Mouse (Mus musculus) heart, postnatal 14 days (tissue): ENCODE results near the gene Smtn. TPM values are rescaled to one million over a fixed set of nuclear protein-coding genes. Genes with fewer than 3 reads are reported as not detected.

Experiments used
- DNase-seq, 2 experiments: peaks; one replicate each; pipeline ENCODE4 v3.0.0; 2021 to 2022
- intact Hi-C: fragments of 180-260 bp; cut with DNase I; formaldehyde crosslinking; loops from one replicate; pipeline ENCODE4 v1.15.1; 2025
- total RNA-seq, 2 experiments: library from RNA; stranded (reverse); gene quantifications; 2 replicates each; pipeline ENCODE4 v1.2.3; 2021

Gene Smtn
- total RNA-seq, 2 experiments from 2014 or later = 196 to 205 TPM

DNA sequence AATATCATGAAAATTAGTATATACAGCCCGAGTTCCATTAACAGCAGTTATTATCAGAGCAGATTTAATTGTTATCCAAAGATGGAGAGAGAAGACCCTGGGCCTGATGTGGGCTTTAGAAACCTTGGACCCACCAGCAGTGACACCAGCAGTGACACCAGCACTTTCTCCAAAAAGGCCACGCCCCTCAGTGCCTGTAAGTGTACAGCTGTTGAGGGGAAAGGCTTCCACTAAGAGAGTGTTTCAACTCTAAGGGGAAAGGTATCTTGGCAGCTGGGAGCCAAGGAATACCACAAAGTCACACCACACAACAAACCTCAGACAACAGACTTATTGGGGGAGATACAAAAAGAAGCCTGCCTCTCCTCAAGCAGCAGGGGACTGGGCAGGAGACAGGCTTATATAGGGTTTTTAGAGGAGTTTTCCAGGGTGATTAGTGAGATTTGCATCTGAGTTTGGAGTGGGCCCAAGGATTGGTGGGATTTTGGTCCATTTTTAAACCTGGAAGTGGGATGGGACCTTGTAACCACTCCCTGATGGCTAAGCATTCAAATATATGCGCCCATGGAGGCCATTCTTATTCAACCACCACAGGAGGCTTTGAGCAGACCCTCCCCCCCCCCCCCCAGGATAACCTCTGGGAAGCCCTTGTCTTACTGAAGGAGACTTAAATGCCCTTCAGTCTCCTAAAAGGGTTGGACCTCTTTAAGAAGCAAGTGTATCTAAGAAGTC is 8.3 kb upstream of the Smtn start:
- intact Hi-C loops = no loop called here
- DNase-seq = no peak

DNA sequence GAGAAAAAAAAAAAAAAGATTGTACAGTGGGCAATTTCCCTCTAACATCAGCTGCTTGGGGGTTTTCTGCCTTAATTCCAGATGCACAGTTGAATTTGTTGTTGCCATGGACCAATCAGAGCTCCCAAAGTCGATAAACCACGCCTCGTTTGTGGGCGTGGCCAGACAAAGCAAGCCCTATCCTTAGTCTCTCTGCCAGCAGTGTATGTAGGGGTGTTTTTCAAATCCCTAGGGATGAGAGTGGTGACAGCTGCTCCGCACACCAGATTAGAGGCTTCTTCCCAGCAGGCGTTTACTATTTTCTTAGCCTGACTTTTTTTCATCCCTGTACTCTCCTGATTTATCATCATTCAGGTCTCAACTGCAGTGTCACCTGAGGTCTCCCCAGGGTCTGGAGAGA is 7.6 kb upstream of the Smtn start:
- intact Hi-C loops = no loop called here
- peak; percentile 33 to 57 for DNase-seq

DNA sequence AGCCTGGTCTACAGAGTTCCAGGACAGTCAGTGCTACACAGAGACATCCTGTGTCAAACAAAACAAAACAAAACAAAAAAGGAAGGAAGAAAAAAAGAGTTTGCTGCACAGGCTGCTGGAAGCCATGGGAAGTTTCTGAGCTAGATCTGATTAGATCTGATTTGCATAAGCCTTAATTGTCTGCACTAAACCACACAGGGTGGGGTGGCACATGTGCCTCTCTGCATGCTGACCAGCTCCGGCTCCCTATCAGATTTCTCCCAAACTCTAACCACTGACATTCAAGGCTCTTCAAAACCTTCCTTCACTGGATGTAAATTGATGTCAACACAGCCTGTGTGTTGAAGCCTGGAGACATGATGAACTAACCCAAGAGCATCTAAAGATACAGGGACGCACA is 6.6 kb upstream of the Smtn start:
- intact Hi-C loops = no loop called here
- DNase-seq = no peak

DNA sequence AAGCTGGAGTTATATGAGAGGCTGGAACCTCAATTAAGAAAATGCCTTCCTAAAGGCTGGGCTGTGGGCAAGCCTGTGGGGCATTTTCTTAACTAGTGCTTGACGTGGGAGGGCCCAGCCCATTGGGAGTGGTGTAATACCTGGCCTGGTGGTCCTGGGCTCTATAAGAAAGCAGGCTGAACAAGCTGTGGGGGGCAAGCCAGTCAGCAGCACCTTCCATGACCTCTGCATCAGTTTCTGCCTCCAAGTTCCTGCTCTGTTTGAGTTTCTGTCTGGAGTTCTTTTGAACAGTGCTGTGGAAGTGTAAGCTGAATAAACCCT is 5.8 kb upstream of the Smtn start:
- intact Hi-C loops = no loop called here
- no peak for DNase-seq

DNA sequence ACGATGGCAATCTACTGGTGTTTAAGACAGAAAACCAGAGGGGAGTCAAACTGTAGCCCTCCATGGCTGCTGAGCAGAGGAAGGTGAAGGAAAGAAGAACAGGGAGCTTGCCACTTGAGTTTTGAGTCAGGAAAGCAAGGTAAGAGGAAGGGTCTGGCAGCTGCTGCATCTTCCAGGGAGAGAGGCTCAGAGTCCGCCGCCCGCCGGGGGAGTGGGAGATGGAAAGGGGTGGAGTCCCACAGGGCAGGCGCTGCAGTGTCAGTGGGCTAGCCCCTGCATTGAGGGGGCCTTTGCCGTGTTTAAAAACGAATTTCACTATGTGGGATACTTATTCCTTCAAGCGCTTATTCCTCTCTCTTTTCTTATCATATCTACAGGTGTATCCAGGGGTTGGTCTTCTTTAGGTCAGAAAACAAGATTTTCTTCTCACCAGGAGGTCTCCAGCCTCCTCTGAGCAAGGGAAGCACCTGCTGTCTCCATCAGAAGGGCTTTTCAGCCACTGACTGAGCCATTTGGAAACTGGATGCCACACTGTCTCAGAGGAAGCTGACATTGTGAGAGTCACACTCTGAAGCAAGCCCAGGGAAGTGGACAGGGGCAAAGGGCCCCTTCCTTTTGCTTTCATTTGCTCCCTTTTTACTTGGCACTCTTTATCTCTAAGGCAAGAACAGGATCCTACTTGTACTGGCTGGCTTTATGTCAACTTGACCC is 5.3 kb upstream of the Smtn start:
- intact Hi-C loops = no loop called here

DNA sequence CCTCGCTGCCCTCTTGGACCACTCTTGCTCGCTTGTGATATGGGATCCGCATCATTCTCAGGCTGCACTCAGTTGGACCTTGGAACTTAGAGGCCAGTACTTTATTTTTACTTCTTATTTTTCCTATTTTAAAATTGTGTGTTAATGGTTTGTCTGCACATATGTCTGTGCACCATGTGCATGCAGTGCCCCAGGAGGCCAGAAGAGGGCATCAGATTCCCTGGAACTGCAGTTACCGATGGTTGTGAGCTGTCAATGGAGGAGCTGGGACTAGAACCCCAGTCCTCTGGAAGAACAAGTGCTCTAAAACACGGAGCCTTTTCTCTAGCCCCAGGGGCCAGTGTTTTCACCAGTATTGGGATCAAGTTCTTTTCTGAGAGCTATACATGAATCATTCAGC is 4.0 kb upstream of the Smtn start:
- intact Hi-C loops = no loop called here
- DNase-seq = no peak

More for the DNA sequence above, 5.3 kb upstream of the Smtn start:
- DNase-seq = no peak

DNA sequence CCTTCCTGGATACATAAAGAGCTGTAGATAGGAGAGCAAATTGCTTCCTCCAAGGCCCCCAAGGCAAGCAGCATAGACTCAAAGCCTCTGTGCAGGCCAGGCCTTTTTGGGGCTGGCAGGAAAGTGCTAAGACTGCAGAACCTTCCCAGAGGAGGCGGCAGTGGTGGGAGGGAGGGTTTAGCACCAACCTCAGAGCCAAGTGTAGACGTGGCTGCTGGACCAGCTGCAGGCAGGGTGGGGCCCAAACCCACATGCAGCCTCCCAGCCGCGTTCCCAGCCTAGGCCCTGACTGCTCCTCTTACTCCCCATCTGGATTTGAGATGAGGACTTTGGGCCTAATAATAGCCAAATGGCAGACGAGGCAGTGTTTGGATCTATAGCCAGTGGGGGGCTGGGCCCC is 2.6 kb upstream of the Smtn start:
- peak; percentile 80 to 85 for DNase-seq
- intact Hi-C loops = no loop called here

DNA sequence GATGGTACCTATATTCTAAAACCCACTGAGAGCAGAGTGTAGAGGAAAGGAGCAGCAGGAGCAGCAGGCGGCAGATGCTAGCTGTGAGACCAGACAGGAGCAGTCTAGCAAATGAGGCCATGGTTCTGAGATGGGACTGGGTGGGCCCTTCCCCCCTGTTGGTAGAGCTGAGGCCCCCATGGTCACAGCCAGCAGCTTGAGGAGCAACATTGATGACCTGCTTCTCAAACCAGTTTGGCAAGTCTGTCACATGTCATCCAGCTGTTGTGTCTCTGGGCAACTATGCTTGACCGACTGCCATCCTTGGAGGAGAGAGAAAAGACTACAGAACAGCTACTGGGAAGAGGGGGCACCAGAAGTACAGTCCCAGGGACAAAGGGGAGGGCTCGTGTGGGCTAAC is 1.5 kb upstream of the Smtn start:
- no peak for DNase-seq

DNA sequence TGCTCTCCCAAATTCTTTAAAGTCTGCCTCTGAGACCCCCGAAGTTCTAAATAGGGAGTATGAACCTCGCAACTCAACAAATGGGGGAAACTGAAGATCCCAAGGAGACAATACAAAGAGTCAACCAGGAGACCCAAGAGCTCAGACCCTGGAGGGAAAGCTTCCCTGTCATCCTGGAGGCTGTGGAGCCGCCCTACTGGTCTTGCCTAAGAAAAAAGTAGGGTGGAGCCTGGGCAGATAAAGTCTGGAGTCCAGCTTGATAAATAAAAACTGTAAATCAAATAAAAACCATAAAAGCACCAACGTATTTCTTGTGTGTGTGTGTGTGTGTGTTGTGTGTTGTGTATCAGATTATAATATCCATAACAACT is 601 bp downstream of the Smtn start:
- intact Hi-C loops = loop anchor here (5.0 kb wide), 2 partner anchors 32 to 107 kb away; partner anchors contain the start of gene Morc2a
- DNase-seq = no peak

More for the DNA sequence above, 1.5 kb upstream of the Smtn start:
- intact Hi-C loops = no loop called here

DNA sequence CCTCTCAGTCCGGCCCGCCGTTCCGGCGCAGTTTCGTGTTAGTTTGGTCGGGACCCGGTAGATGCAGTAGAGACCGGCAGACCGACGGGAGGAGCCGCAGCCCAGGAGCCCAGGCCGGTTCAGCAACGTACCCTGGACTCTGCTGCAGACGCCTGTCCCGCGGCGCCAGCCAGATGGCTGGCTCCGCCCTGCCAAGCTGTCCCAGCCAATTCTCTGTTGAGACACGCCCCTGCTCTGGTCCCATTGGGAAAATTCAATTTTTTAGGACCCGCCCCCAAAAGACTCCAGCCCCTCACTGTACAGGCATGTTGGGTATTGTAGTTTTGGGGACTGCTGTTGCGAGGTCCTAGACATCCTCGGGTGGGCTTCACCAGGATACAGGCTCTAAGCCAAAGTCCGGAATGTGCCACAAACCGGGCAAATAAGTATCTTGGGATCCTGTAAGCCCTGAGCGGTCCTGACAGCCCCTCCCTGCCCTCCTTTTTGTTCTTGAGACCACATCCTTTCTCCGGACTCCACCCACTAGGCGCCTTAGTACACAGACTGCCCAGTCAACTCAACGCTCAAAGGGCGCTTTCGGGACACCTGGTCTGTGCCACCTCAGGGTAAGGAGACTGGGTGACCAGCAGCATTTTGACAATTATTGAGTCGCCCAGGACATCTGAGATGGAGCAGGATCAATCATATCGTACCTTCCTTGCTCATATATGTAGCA is 1.1 kb downstream of the Smtn start:
- intact Hi-C loops = loop anchor here (5.0 kb wide), 2 partner anchors 33 to 108 kb away; partner anchors contain the start of gene Morc2a
- peak; percentile 91 to 94 for DNase-seq

DNA sequence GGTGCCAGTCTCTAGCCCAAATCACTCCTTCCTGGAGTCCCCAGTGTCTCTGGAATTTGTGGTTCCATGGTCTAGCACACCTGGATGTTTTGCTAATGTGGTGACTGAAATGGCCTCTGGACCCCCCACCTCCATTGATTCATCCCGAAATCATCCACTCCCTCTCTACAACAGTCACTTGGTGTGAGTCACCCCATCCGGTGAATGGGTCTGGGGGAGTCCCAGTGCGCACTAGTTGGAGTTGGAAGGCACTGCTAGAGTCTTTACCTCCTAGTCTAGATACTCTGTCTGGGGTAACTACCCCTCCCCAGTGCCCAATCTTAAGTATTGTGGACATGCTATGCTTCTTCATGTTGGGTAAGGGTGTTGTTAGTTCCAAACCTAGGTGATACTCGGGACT is 2.1 kb downstream of the Smtn start:
- intact Hi-C loops = loop anchor here (5.0 kb wide), 2 partner anchors 34 to 109 kb away; partner anchors contain the start of gene Morc2a
- no peak for DNase-seq

DNA sequence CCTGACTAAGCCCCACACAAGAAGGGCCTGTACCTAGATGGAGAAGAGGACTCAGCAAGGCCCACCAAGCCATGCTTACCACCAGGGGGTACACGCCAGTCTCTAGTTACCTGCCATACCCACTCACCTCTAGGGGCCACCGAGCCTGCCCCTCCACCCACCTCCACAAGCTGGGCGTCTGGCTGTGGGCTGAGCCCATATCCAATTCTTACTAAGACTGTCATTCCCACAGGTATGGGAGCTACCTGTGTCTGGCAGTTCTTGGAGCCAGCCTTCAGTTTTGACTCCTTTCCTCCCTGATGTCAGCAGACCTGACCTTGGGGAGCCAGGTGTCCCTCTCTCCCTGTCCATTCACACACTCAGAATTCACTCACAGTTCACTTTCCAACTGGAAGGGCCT is 2.7 kb downstream of the Smtn start:
- intact Hi-C loops = loop anchor here (5.0 kb wide), 2 partner anchors 35 to 110 kb away; partner anchors contain the start of gene Morc2a
- no peak for DNase-seq

DNA sequence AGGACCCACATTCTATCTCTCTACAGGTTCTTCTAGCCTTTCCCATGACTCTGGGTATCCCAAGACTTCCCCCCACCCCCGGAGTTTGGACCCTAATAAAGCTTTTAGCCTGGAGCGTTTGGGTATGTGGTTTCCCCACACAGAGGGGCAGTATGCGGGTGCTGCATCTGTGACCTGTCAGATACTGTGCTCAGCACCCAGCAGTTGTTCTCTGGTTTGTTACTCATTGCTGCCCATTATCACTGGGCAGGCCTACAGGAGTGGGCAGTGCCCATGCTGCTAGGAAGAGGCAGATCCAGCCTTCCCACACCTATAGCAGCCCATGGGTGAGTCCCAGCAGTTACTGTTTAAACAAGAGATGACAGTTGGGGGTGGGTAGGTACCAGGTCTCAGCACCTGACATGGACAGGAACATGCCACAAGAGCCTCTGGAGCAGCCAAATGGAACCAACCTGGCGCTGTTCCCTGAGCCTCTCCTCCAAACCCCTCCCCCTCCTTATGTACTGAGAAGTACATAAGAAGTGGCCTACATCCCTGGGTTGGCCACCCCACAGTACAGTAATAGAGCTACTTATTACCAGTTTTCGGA is 3.6 kb downstream of the Smtn start:
- DNase-seq = no peak
- intact Hi-C loops = loop anchor here (5.0 kb wide), 2 partner anchors 35 to 110 kb away; partner anchors contain the start of gene Morc2a

DNA sequence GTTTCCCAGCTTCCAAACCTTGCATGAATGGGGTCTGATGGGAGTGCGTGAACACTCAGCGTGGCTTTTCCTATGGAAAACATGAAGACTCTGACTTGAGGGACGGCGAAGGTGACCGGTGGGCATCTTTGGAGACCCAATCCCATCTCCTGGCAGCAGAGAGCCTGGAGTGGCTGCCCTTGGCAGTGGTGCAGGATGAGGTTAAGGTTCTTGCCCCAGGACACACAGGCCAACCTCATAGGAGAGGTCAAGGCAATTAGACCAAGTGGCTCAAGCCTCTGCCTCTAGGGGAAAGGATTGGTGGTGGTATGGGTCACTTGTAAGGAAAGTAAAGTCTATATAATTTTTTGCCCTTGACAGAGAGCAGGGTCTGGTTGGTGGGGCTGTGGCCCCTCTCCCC is 4.3 kb downstream of the Smtn start:
- intact Hi-C loops = loop anchor here (5.0 kb wide), 2 partner anchors 36 to 111 kb away; partner anchors contain the start of gene Morc2a
- DNase-seq = no peak

DNA sequence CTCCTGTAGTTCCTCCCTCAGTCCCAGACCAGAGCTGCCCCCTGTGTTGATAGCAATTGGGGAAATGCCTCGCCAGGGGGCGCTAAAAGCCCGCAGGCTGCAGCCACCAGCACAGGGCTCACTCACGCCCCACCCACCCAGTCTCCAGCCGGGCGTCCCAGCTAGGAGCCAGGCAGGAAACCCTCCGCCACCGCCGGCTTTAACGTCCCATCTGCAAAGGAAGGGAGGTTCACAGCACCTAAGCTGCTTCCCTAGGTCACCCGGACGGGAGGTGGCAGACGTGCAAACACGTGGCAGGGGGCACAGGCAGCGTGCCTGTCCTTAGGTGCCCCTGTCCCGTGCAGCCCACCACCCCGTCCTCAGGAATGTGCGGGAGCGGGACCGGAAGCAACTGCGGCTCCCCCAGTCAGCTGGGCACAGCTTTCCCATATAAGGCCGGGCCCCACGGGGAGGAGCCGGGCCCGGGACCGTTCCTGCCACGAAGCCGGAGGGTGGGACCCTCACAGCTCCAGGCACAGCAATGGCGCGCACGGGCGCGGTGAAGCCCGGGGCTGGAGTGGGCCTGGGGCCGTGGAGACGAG is 4.9 kb downstream of the Smtn start:
- intact Hi-C loops = loop anchor here (1.0 to 5.0 kb wide), 5 partner anchors 37 to 112 kb away; partner anchors contain the start of gene Morc2a
- peak; percentile 98 for DNase-seq

DNA sequence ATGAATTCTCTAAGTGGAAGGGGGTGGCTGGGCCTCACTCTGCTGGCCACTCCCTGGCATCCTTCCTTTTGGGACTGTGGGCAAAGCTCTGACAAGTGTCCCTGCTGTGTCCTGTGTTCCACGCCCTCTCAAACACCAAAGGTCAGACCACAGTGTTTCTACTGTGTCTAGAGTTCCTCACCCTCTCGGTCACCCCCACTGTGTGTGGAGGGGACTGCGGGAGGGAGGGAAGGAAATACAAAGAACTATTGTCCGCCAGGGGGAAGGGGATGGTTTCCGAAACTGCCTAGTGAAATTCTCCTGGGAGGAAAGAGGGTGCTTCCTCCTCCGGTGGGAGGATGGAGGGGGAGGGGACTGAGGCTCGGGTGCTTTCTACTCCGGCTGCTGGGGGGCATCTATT is 5.5 kb downstream of the Smtn start:
- DNase-seq = peak in 1 of 2 experiments; percentile 55
- intact Hi-C loops = loop anchor here (1.0 to 5.0 kb wide), 6 partner anchors 37 to 252 kb away; partner anchors contain the start of gene Morc2a

DNA sequence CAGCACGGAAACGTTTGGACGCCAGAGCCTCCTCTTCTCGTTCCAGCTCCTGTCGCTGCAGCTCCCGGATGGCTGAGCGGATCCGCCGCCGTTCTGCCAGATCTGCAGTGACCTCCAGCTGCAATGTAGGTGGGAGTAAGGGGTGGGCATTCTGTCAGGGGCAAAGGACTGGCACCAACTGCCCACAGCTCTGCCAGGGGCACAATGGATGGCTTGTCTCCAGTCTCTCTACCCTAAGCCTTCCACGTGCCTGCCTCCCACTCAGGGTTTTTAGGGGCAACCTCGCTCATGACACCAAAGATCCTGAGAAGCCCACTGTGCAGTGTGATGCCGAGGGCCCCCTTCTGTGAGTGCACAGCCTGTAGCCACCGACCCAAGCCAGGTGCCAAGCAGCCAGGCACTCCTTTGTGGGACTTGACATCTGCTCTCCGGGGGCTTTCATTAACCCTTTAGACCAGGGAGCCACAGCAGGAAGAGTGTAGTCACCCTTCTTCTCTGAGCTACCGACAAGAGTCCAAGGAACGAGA is 6.9 kb downstream of the Smtn start:
- DNase-seq = no peak
- intact Hi-C loops = loop anchor here (5.0 kb wide), 1 partner anchor 254 kb away; no protein-coding TSS in a partner anchor

DNA sequence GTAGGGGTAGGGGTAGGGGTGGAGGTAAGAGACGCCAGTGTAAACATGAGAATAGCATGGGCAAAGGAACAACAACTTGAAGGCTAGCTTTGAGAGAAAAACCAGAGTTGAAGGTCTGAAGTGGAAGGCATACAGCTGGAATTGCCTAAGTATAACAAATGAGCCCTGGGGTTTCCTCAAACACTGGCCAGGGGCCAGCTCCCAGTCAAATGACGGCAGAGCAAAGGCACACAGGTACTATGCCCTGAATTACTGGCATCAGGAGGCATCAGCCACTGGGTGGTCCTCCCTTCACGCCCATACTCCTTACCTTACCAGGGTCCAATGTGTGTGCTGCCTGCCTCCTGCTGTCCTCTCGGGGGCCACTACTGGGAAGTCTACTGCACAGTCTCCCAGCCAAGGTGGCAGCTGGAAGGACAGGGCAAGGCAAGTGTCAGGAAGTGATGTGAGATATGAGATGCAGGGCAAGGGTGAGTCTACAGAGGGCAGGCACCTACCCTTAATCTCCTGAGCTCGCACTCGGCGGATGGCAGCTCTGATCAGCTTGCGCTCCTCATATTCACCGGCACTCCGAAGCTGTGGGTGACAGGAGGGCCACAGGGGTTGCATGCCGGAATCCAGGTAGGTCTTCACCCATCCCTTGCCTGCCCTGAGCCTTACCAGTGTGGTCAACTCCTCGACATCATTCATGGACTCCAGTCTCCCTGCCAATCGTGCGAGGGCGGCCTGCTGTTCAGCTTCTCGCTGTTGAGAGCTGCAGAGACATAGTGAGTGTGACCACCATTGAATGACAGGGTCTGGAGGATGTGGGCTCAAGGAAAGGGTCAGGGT is 8.1 kb downstream of the Smtn start:
- DNase-seq = no peak
- intact Hi-C loops = loop anchor here (5.0 kb wide), 1 partner anchor 255 kb away; no protein-coding TSS in a partner anchor

DNA sequence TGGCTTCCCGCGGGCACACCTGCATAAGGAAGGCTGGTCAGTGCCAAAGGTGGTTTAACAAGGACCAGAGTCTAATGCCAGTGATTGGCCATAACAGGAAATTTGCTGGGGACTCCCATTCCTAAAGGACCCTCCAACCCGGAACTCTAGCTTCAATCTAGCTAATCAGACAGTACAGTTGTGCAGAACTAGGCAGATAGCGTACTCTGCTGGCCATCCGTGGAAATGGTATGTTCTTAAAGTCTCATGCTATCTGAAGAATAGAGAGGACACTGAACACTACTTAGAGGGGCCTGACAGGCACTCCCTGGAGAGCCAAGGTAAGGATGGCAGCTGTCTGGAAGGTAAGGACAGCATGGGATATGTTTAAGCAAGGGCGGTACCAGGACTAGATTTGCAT is 8.8 kb downstream of the Smtn start:
- intact Hi-C loops = loop anchor here (5.0 kb wide), 1 partner anchor 256 kb away; no protein-coding TSS in a partner anchor
- no peak for DNase-seq
